Mouse (Mus musculus): ENCODE measurements around the gene Gm13279.
"Not testable (repeated sequence)": the region's sequence is repeated elsewhere in the genome, so short reads cannot be mapped to it uniquely, and the experiment has no call there.

Gm13279 gene

DNA sequence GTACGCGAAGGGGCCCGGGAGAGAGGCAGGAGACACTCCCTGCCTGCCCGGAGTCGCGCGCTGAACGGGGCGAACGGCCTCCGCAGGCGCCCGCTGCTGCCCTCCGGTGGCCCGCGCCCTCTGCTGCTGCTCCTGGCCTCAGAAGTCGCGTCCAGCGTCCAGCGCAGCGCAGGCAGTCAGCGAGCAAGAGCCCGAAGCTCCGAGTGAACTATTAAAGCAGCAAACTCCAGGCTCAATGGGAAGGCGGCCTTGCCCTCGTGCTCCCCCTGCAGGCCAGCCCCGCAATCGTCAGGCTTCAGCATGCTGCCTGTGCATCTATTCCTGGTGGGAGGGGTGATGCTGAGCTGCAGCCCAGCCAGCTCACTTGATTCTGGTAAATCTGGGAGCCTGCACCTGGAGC lies at the start of gene Gm13279:
Gm13279 (plus strand) TSS at position 301 of the 400 bp plus-strand sequence.
- not testable (repeated sequence) for DNase-seq

GRCm38 (mm10) chr4:88749926-88750325 lies 47.3 kb upstream of the Gm13279 start:
- DNase-seq, result no peak

DNA sequence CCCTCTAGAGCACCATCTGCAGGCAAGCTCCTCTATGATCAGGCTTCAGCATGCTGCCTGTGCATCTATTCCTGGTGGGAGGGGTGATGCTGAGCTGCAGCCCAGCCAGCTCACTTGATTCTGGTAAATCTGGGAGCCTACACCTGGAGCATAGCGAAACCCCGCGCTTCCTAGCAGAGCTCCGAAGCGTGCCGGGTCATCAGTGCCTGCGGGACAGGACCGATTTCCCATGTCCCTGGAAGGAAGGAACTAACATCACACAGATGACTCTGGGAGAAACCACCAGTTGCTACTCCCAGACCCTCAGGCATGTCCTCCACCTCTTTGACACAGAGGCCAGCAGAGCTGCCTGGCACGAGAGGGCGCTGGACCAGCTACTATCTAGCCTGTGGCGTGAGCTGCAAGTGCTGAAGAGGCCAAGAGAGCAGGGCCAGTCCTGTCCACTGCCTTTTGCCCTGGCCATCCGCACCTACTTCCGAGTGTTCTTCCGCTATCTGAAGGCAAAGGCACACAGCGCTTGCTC lies 42.3 kb upstream of the Gm13279 start, which contains the start of gene Gm13271:
Gm13271 (plus strand) TSS at position 51 of the 523 bp plus-strand sequence.
- peak; percentile 75 to 77 for DNase-seq

GRCm38 (mm10) chr4:88756581-88757513 lies 40.4 kb upstream of the Gm13279 start:
- not testable (repeated sequence) for DNase-seq

DNA sequence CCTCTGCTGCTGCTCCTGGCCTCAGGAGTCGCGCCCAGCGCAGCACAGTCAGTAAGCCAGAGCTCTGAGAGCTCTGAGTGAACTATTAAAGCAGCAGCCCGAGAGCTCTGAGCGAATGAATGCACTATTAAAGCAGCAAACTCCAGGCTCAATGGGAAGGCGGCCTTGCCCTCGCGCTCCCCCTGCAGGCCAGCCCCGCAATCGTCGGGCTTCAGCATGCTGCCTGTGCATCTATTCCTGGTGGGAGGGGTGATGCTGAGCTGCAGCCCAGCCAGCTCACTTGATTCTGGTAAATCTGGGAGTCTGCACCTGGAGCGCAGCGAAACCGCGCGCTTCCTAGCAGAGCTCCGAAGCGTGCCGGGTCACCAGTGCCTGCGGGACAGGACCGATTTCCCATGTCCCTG lies 39.6 kb upstream of the Gm13279 start:
- peak; percentile 91 for DNase-seq

GRCm38 (mm10) chr4:88758751-88759150 lies 38.4 kb upstream of the Gm13279 start:
- not testable (repeated sequence) for DNase-seq

GRCm38 (mm10) chr4:88759610-88760268 lies 37.5 kb upstream of the Gm13279 start, which contains the start of gene Gm13283:
Gm13283 (plus strand) TSS chr4:88760119.
- peak; percentile 50 for DNase-seq

- peak; percentile 86 to 93 for DNase-seq
These were observed 36.8 kb upstream of the Gm13279 start for GRCm38 (mm10) chr4:88760431-88760830.

- DNase-seq, result peak; percentile 75 to 78
These were observed 35.4 kb upstream of the Gm13279 start for GRCm38 (mm10) chr4:88761776-88762175.

- DNase-seq, result peak in 1 of 2 experiments; percentile 27
These were observed 34.9 kb upstream of the Gm13279 start for GRCm38 (mm10) chr4:88762341-88762740.

DNA sequence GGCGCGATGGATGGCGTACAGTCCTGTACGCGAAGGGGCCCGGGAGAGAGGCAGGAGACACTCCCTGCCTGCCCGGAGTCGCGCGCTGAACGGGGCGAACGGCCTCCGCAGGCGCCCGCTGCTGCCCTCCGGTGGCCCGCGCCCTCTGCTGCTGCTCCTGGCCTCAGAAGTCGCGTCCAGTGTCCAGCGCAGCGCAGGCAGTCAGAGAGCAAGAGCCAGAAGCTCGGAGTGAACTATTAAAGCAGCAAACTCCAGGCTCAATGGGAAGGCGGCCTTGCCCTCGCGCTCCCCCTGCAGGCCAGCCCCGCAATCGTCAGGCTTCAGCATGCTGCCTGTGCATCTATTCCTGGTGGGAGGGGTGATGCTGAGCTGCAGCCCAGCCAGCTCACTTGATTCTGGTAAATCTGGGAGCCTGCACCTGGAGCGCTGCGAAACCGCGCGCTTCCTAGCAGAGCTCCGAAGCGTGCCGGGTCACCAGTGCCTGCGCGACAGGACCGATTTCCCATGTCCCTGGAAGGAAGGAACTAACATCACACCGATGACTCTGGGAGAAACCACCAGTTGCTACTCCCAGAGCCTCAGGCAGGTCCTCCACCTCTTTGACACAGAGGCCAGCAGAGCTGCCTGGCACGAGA lies 33.7 kb upstream of the Gm13279 start:
- DNase-seq, result peak; percentile 66 to 88

DNA sequence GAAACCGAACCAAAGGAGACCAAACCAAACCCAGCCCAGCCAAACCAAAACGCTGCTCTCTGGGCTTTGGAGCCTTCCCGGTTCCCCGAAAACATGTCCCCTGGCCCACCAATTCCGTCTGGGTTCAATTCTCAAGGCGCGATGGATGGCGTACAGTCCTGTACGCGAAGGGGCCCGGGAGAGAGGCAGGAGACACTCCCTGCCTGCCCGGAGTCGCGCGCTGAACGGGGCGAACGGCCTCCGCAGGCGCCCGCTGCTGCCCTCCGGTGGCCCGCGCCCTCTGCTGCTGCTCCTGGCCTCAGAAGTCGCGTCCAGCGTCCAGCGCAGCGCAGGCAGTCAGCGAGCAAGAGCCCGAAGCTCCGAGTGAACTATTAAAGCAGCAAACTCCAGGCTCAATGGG lies 23.7 kb upstream of the Gm13279 start, which contains the start of gene Gm13290:
Gm13290 (plus strand) TSS at position 301 of the 400 bp plus-strand sequence.
- not testable (repeated sequence) for DNase-seq

DNA sequence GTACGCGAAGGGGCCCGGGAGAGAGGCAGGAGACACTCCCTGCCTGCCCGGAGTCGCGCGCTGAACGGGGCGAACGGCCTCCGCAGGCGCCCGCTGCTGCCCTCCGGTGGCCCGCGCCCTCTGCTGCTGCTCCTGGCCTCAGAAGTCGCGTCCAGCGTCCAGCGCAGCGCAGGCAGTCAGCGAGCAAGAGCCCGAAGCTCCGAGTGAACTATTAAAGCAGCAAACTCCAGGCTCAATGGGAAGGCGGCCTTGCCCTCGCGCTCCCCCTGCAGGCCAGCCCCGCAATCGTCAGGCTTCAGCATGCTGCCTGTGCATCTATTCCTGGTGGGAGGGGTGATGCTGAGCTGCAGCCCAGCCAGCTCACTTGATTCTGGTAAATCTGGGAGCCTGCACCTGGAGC lies 20.6 kb upstream of the Gm13279 start, which contains the start of gene Gm13289:
Gm13289 (plus strand) TSS at position 301 of the 400 bp plus-strand sequence.
- DNase-seq, result not testable (repeated sequence)

DNA sequence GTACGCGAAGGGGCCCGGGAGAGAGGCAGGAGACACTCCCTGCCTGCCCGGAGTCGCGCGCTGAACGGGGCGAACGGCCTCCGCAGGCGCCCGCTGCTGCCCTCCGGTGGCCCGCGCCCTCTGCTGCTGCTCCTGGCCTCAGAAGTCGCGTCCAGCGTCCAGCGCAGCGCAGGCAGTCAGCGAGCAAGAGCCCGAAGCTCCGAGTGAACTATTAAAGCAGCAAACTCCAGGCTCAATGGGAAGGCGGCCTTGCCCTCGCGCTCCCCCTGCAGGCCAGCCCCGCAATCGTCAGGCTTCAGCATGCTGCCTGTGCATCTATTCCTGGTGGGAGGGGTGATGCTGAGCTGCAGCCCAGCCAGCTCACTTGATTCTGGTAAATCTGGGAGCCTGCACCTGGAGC lies 17.6 kb upstream of the Gm13279 start, which contains the start of gene Gm13272:
Gm13272 (plus strand) TSS at position 301 of the 400 bp plus-strand sequence.
- DNase-seq, result not testable (repeated sequence)

- not testable (repeated sequence) for DNase-seq
These were observed 16.9 kb upstream of the Gm13279 start for GRCm38 (mm10) chr4:88780320-88780719.

GRCm38 (mm10) chr4:88781831-88782230 lies 15.4 kb upstream of the Gm13279 start, which contains the start of gene Ifnz:
Ifnz (plus strand) TSS chr4:88782131.
- DNase-seq, result not testable (repeated sequence)

DNA sequence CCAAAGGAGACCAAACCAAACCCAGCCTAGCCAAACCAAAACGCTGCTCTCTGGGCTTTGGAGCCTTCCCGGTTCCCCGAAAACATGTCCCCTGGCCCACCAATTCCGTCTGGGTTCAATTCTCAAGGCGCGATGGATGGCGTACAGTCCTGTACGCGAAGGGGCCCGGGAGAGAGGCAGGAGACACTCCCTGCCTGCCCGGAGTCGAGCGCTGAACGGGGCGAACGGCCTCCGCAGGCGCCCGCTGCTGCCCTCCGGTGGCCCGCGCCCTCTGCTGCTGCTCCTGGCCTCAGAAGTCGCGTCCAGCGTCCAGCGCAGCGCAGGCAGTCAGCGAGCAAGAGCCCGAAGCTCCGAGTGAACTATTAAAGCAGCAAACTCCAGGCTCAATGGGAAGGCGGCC lies 14.9 kb upstream of the Gm13279 start:
- DNase-seq, result peak; percentile 39 to 74

DNA sequence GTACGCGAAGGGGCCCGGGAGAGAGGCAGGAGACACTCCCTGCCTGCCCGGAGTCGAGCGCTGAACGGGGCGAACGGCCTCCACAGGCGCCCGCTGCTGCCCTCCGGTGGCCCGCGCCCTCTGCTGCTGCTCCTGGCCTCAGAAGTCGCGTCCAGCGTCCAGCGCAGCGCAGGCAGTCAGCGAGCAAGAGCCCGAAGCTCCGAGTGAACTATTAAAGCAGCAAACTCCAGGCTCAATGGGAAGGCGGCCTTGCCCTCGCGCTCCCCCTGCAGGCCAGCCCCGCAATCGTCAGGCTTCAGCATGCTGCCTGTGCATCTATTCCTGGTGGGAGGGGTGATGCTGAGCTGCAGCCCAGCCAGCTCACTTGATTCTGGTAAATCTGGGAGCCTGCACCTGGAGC lies 11.8 kb upstream of the Gm13279 start, which contains the start of gene Gm13276:
Gm13276 (plus strand) TSS at position 301 of the 400 bp plus-strand sequence.
- not testable (repeated sequence) for DNase-seq

DNA sequence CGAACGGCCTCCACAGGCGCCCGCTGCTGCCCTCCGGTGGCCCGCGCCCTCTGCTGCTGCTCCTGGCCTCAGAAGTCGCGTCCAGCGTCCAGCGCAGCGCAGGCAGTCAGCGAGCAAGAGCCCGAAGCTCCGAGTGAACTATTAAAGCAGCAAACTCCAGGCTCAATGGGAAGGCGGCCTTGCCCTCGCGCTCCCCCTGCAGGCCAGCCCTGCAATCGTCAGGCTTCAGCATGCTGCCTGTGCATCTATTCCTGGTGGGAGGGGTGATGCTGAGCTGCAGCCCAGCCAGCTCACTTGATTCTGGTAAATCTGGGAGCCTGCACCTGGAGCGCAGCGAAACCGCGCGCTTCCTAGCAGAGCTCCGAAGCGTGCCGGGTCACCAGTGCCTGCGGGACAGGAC lies 8.8 kb upstream of the Gm13279 start, which contains the start of gene Gm13277:
Gm13277 (plus strand) TSS at position 231 of the 400 bp plus-strand sequence.
- DNase-seq, result peak; percentile 82 to 88

GRCm38 (mm10) chr4:88791250-88791649 lies 5.9 kb upstream of the Gm13279 start, which contains the start of gene Gm13278:
Gm13278 (plus strand) TSS chr4:88791550.
- not testable (repeated sequence) for DNase-seq

- DNase-seq, result peak; percentile 77 to 81
These were observed 3.1 kb upstream of the Gm13279 start, which contains the start of gene Gm13275 for GRCm38 (mm10) chr4:88793936-88794675. Gm13275 (plus strand) TSS chr4:88794487.

All from lung, postnatal 4 days (tissue).